Mouse (Mus musculus): ENCODE measurements around the gene Atp4b.
"Not testable (repeated sequence)": the region's sequence is repeated elsewhere in the genome, so short reads cannot be mapped to it uniquely, and the experiment has no call there.

Atp4b gene

GRCm38 (mm10) chr8:13382999-13383398 is 13.6 kb downstream of the Atp4b start:
- DNase-seq (ENCODE audit: low read depth, low spot score): no peak

GRCm38 (mm10) chr8:13382536-13382935 is 14.1 kb downstream of the Atp4b start:
- DNase-seq (ENCODE audit: low read depth, low spot score): no peak

- DNase-seq (ENCODE audit: low read depth, low spot score): no peak
Measured at GRCm38 (mm10) chr8:13381630-13382029, 15.0 kb downstream of the Atp4b start.

GRCm38 (mm10) chr8:13373151-13373662 is 23.4 kb downstream of the Atp4b start:
- DNase-seq (ENCODE audit: low read depth, low spot score): peak; percentile 30

GRCm38 (mm10) chr8:13361865-13362264 is 34.8 kb downstream of the Atp4b start:
- no peak for DNase-seq (ENCODE audit: low read depth, low spot score)

- DNase-seq (ENCODE audit: low read depth, low spot score): no peak
Measured at GRCm38 (mm10) chr8:13360213-13360612, 36.4 kb downstream of the Atp4b start.

- no peak for DNase-seq (ENCODE audit: low read depth, low spot score)
Measured at GRCm38 (mm10) chr8:13356681-13357080, 39.9 kb downstream of the Atp4b start.

- no peak for DNase-seq (ENCODE audit: low read depth, low spot score)
Measured at GRCm38 (mm10) chr8:13356221-13356620, 40.4 kb downstream of the Atp4b start.

GRCm38 (mm10) chr8:13353883-13354282 is 42.7 kb downstream of the Atp4b start:
- no peak for DNase-seq (ENCODE audit: low read depth, low spot score)

- DNase-seq (ENCODE audit: low read depth, low spot score): no peak
Measured at GRCm38 (mm10) chr8:13353155-13353833, 43.3 kb downstream of the Atp4b start.

GRCm38 (mm10) chr8:13352601-13353000 is 44.0 kb downstream of the Atp4b start:
- peak; percentile 44 for DNase-seq (ENCODE audit: low read depth, low spot score)

- DNase-seq (ENCODE audit: low read depth, low spot score): no peak
Measured at GRCm38 (mm10) chr8:13351593-13351992, 45.0 kb downstream of the Atp4b start.

- no peak for DNase-seq (ENCODE audit: low read depth, low spot score)
Measured at GRCm38 (mm10) chr8:13350052-13350451, 46.6 kb downstream of the Atp4b start.

- DNase-seq (ENCODE audit: low read depth, low spot score): no peak
Measured at GRCm38 (mm10) chr8:13343134-13343533, 53.5 kb downstream of the Atp4b start.

GRCm38 (mm10) chr8:13342340-13342739 is 54.3 kb downstream of the Atp4b start:
- no peak for DNase-seq (ENCODE audit: low read depth, low spot score)

GRCm38 (mm10) chr8:13340650-13341049 is 56.0 kb downstream of the Atp4b start:
- no peak for DNase-seq (ENCODE audit: low read depth, low spot score)

- peak; percentile 17 for DNase-seq (ENCODE audit: low read depth, low spot score)
Measured at GRCm38 (mm10) chr8:13339646-13339990, 57.0 kb downstream of the Atp4b start.

GRCm38 (mm10) chr8:13338901-13339645 is 57.6 kb downstream of the Atp4b start:
- peak; percentile 31 for DNase-seq (ENCODE audit: low read depth, low spot score)

- peak; percentile 91 for DNase-seq (ENCODE audit: low read depth, low spot score)
Measured at GRCm38 (mm10) chr8:13338255-13338860, 58.3 kb downstream of the Atp4b start, which contains the start of gene Tfdp1. Gene Tfdp1, plus strand, starts transcription at chr8:13338751.

GRCm38 (mm10) chr8:13337678-13338077 is 58.9 kb downstream of the Atp4b start:
- no peak for DNase-seq (ENCODE audit: low read depth, low spot score)

GRCm38 (mm10) chr8:13337245-13337644 is 59.4 kb downstream of the Atp4b start:
- not testable (repeated sequence) for DNase-seq (ENCODE audit: low read depth, low spot score)
